Mouse (Mus musculus) liver, embryonic 14.5 days (tissue): ENCODE results near the gene Gm20721.

ENCODE experiments used
- CTCF ChIP-seq: IDR thresholded peaks from 2 replicates; pipeline ENCODE4 v1.5.1; 2016; ENCODE audit warnings: antibody characterized with exemption, low read depth, control low read depth
- EP300 ChIP-seq: IDR thresholded peaks from 2 replicates; pipeline ENCODE4 v1.6.1; 2016; ENCODE audit warnings: antibody characterized with exemption, low read depth

- no peak for TF ChIP-seq EP300
- no peak for TF ChIP-seq CTCF
Observed at GRCm38 (mm10) chr2:174328926-174329662, 17.4 kb downstream of the Gm20721 start.
